Mouse (Mus musculus) hindbrain, embryonic 12.5 days (tissue): Measurements from ENCODE around the gene Bola3. TPM values are rescaled to one million over a fixed set of nuclear protein-coding genes. Genes with fewer than 3 reads are reported as not detected.

Source experiments
- microRNA-seq: library from miRNA; unstranded; fragments of <30 nt; microRNA quantifications from one replicate; pipeline ENCODE4, GENCODE M21; 2017
- polyA plus RNA-seq: library from polyadenylated mRNA; unstranded; fragments of >200 nt; fragmentation: Nextera tagmentation; extraction: Ambion mirVana; gene quantifications from 2 replicates; pipeline ENCODE4 v1.2.1, GENCODE M21; 2016

Bola3 gene
- polyA plus RNA-seq, 1 experiment from 2014 or later = 92.1 TPM

Small RNA genes lying within 50 kb of the gene (microRNA-seq; reads per million reads assigned to microRNA genes)
- not detected for gene Mir6374

Other genes with a start within 250 kb of the Bola3 start
- gene Ccdc142, start 247.5 kb upstream of the Bola3 start, polyA plus RNA-seq = 3.3 and 3.9 TPM in 2 replicates
- gene Gm42688, start 247.5 kb upstream of the Bola3 start, polyA plus RNA-seq = 3.6 and 5.0 TPM in 2 replicates
- gene Mrpl53, start 240.1 kb upstream of the Bola3 start, polyA plus RNA-seq = 110 and 124 TPM in 2 replicates
- gene Mogs, start 233.7 kb upstream of the Bola3 start, polyA plus RNA-seq = 42.6 TPM in 2 replicates
- 206 and 212 TPM in 2 replicates for gene Wbp1, start 227.6 kb upstream of the Bola3 start, polyA plus RNA-seq
- gene Ino80b, start 223.7 kb upstream of the Bola3 start, polyA plus RNA-seq = 19.6 and 19.9 TPM in 2 replicates
- 40.7 and 42.6 TPM in 2 replicates for gene Rtkn, start 213.7 kb upstream of the Bola3 start, polyA plus RNA-seq
- gene Wdr54, start 192.8 kb upstream of the Bola3 start, polyA plus RNA-seq = 11.2 and 11.5 TPM in 2 replicates
- gene 1700003E16Rik, start 192.7 kb upstream of the Bola3 start, polyA plus RNA-seq = 4.4 and 5.2 TPM in 2 replicates
- 158 and 168 TPM in 2 replicates for gene Dctn1, start 183.2 kb upstream of the Bola3 start, polyA plus RNA-seq
- 5.0 and 6.1 TPM in 2 replicates for gene Slc4a5, start 129.3 kb upstream of the Bola3 start, polyA plus RNA-seq
- 29.8 and 30.0 TPM in 2 replicates for gene Mthfd2, start 23.2 kb upstream of the Bola3 start, polyA plus RNA-seq
- gene Mob1a, start 23.1 kb upstream of the Bola3 start, polyA plus RNA-seq = 52.5 and 55.4 TPM in 2 replicates
- 63.3 and 63.9 TPM in 2 replicates for gene Tet3, start 109.9 kb downstream of the Bola3 start, polyA plus RNA-seq
- 64.3 and 64.5 TPM in 2 replicates for gene Dguok, start 157.8 kb downstream of the Bola3 start, polyA plus RNA-seq
- gene Actg2, start 187.1 kb downstream of the Bola3 start, polyA plus RNA-seq = 2.5 and 3.9 TPM in 2 replicates
- gene Stambp, start 223.6 kb downstream of the Bola3 start, polyA plus RNA-seq = 30.6 and 37.1 TPM in 2 replicates